Mouse (Mus musculus): ENCODE data around the gene Ctu2. TPM values are rescaled to one million over a fixed set of nuclear protein-coding genes. Genes with fewer than 3 reads are reported as not detected.

The Ctu2 gene
- total and polyA plus RNA-seq, 3 experiments = 23.8 to 63.1 (median 40.4) TPM

GRCm38 (mm10) chr8:122436586-122437125 is 39.3 kb upstream of the Ctu2 start:
- Histone ChIP-seq H3K9me3 (replicated peaks; ENCODE audit: low read length) (peaks cover 11% of the 10 kb centered on the region), H3K36me3 (replicated peaks in 1 of 2; ENCODE audit: control insufficient read depth in 1 of 2, insufficient read depth in 1 of 2, low read length in 1 of 2) (peaks cover 41 to 74% of the 10 kb centered on the region in 2 experiments), H3K9ac (ENCODE audit: insufficient read depth, low read depth) (no peak overlapping the region), H3K4me3 (replicated peaks in 1 of 3; ENCODE audit: low read depth in 2 of 3, low read length in 2 of 3, poor library complexity in 1 of 3) (no peak overlapping the region), H3K4me2 (ENCODE audit: insufficient read depth, low read depth, poor library complexity, severe bottlenecking) (no peak overlapping the region), H3K27ac (ENCODE audit: insufficient read depth, low read depth) (no peak overlapping the region), H3K79me2 (replicated peaks; ENCODE audit: control insufficient read depth, extremely low read depth, insufficient read depth, poor library complexity, severe bottlenecking) (peaks cover 5% of the 10 kb centered on the region), H3K4me1 (ENCODE audit: control insufficient read depth in 1 of 2, insufficient read depth in 2 of 2) (peaks cover 14 to 57% of the 10 kb centered on the region in 2 experiments), H3K27me3 (replicated peaks) (no peaks in the 10 kb centered on the region)
- DNase-seq (ENCODE audit: extremely low read depth) = no peak
- TF ChIP-seq ETS1 (conservative IDR thresholded peaks at IDR 0.05; ENCODE audit: low read depth, low read length) = no peak
- TF ChIP-seq SIN3A (IDR thresholded peaks at IDR 0.05; ENCODE audit: low read length) = no peak
- no peak for TF ChIP-seq RCOR1 (conservative IDR thresholded peaks at IDR 0.05; ENCODE audit: low read depth, low read length)
- TF ChIP-seq GABPA (IDR thresholded peaks at IDR 0.05; ENCODE audit: insufficient replicate concordance, low read depth, low read length) = no peak
- TF ChIP-seq POLR2A (IDR thresholded peaks at IDR 0.05; ENCODE audit: low read depth, low read length) = no peak
- no peak for TF ChIP-seq TCF12 (IDR thresholded peaks at IDR 0.05; ENCODE audit: low read depth, low read length)
- no peak for TF ChIP-seq EP300 (IDR thresholded peaks at IDR 0.05; ENCODE audit: low read length)
- TF ChIP-seq E2F4 (IDR thresholded peaks at IDR 0.05; ENCODE audit: insufficient replicate concordance, low read depth, low read length) = no peak
- TF ChIP-seq JUN (IDR thresholded peaks at IDR 0.05; ENCODE audit: insufficient read depth, low read depth, low read length) = no peak
- TF ChIP-seq UBTF (IDR thresholded peaks at IDR 0.05; ENCODE audit: low read depth, low read length) = no peak
- TF ChIP-seq NELFE (IDR thresholded peaks at IDR 0.05; ENCODE audit: low read depth, low read length) = no peak
- no peak for TF ChIP-seq CHD1 (IDR thresholded peaks at IDR 0.05; ENCODE audit: low read depth, low read length)
- no peak for TF ChIP-seq USF2 (conservative IDR thresholded peaks at IDR 0.05; ENCODE audit: low read depth, low read length)
- no peak for TF ChIP-seq ZKSCAN1 (IDR thresholded peaks at IDR 0.05; ENCODE audit: borderline replicate concordance, low read depth, low read length)
- TF ChIP-seq IRF4 (IDR thresholded peaks at IDR 0.05; ENCODE audit: low read depth, low read length) = no peak
- in situ Hi-C loops (cut with MboI; ENCODE audit: low pct_ligation_motif_present, low pct_unique_long_range_greater_than_20kb, low sequenced_read_pairs) = loop anchor here (25.0 kb wide), 1 partner anchor 849 kb away; the partner anchor contains the start of genes Fbxo31 and Map1lc3b
- dilution Hi-C loops (cut with MboI; ENCODE audit: extremely low pct_ligation_motif_present, extremely low pct_unique_long_range_greater_than_20kb, low sequenced_read_pairs) = no loop called here

- Histone ChIP-seq H3K36me3 (replicated peaks in 1 of 2; ENCODE audit: control insufficient read depth in 1 of 2, insufficient read depth in 1 of 2, low read length in 1 of 2) (peaks cover 41 to 74% of the 10 kb centered on the region in 2 experiments), H3K27ac (ENCODE audit: insufficient read depth, low read depth) (no peak overlapping the region), H3K27me3 (replicated peaks) (no peaks in the 10 kb centered on the region), H3K4me2 (ENCODE audit: insufficient read depth, low read depth, poor library complexity, severe bottlenecking) (no peak overlapping the region), H3K79me2 (replicated peaks; ENCODE audit: control insufficient read depth, extremely low read depth, insufficient read depth, poor library complexity, severe bottlenecking) (no peaks in the 10 kb centered on the region), H3K4me3 (replicated peaks in 1 of 3; ENCODE audit: low read depth in 2 of 3, low read length in 2 of 3, poor library complexity in 1 of 3) (no peak overlapping the region), H3K4me1 (ENCODE audit: control insufficient read depth in 1 of 2, insufficient read depth in 2 of 2) (peaks cover 18 to 66% of the 10 kb centered on the region in 2 experiments), H3K9ac (ENCODE audit: insufficient read depth, low read depth) (no peak overlapping the region), H3K9me3 (replicated peaks; ENCODE audit: low read length) (peaks cover 11% of the 10 kb centered on the region)
- in situ Hi-C loops (cut with MboI; ENCODE audit: low pct_ligation_motif_present, low pct_unique_long_range_greater_than_20kb, low sequenced_read_pairs) (loop anchor here (25.0 kb wide), 1 partner anchor 851 kb away; the partner anchor contains the start of genes Fbxo31 and Map1lc3b), dilution Hi-C loops (cut with MboI; ENCODE audit: extremely low pct_ligation_motif_present, extremely low pct_unique_long_range_greater_than_20kb, low sequenced_read_pairs) (no loop called here)
- DNase-seq (ENCODE audit: extremely low read depth) = no peak
- TF ChIP-seq POLR2AphosphoS2 (IDR thresholded peaks at IDR 0.05; ENCODE audit: low read depth, low read length) = 0 out of 2 replicates have a peak, but pooled peaks have one; percentile 26
- no peak for TF ChIP-seq POLR2A (IDR thresholded peaks at IDR 0.05; ENCODE audit: low read depth, low read length)
- TF ChIP-seq TBP (conservative IDR thresholded peaks at IDR 0.05; ENCODE audit: low read depth, low read length) = no peak
- TF ChIP-seq BHLHE40 (IDR thresholded peaks at IDR 0.05; ENCODE audit: low read depth, low read length) = no peak
Measured at GRCm38 (mm10) chr8:122437708-122438331, 38.1 kb upstream of the Ctu2 start.

Measured in CH12.LX (cell line).